Mouse (Mus musculus) heart, adult 9 months (tissue): ENCODE data around the gene Casq2.
A peak's percentile ranks its signal among the peaks of the same experiment; 100 is the strongest.

Experiments used
- DNase-seq, 2 experiments: peaks; one replicate each; pipeline ENCODE4 v3.0.0; 2022; ENCODE audit warnings: low spot score in 2 of 2

Casq2 gene

GRCm38 (mm10) chr3:102164911-102165310, 78.7 kb downstream of the Casq2 start:
- DNase-seq: no peak

- DNase-seq: peak; percentile 18
Observed at GRCm38 (mm10) chr3:102165536-102166286, 79.5 kb downstream of the Casq2 start.

- DNase-seq: no peak
Observed at GRCm38 (mm10) chr3:102166287-102166620, 80.0 kb downstream of the Casq2 start.

- DNase-seq: no peak
Observed at GRCm38 (mm10) chr3:102166794-102167193, 80.6 kb downstream of the Casq2 start.

GRCm38 (mm10) chr3:102167555-102168210, 81.5 kb downstream of the Casq2 start:
- DNase-seq: no peak

GRCm38 (mm10) chr3:102169197-102169905, 83.1 kb downstream of the Casq2 start:
- DNase-seq: peak; percentile 86 to 92

GRCm38 (mm10) chr3:102174118-102174865, 88.1 kb downstream of the Casq2 start:
- no peak for DNase-seq

- no peak for DNase-seq
Observed at GRCm38 (mm10) chr3:102175701-102176100, 89.5 kb downstream of the Casq2 start.

- DNase-seq: no peak
Observed at GRCm38 (mm10) chr3:102176116-102176515, 89.9 kb downstream of the Casq2 start.

- no peak for DNase-seq
Observed at GRCm38 (mm10) chr3:102177837-102178615, 91.8 kb downstream of the Casq2 start.

GRCm38 (mm10) chr3:102179869-102180268, 93.7 kb downstream of the Casq2 start:
- no peak for DNase-seq

- peak; percentile 33 to 58 for DNase-seq
Observed at GRCm38 (mm10) chr3:102180746-102181145, 94.5 kb downstream of the Casq2 start.

GRCm38 (mm10) chr3:102181191-102181590, 95.0 kb downstream of the Casq2 start:
- DNase-seq: no peak

- no peak for DNase-seq
Observed at GRCm38 (mm10) chr3:102182601-102183000, 96.4 kb downstream of the Casq2 start.

- no peak for DNase-seq
Observed at GRCm38 (mm10) chr3:102184721-102185120, 98.5 kb downstream of the Casq2 start.

GRCm38 (mm10) chr3:102187401-102187800, 101.2 kb downstream of the Casq2 start:
- DNase-seq: no peak

- peak in 1 of 2 experiments; percentile 26 for DNase-seq
Observed at GRCm38 (mm10) chr3:102188972-102189371, 102.8 kb downstream of the Casq2 start.

GRCm38 (mm10) chr3:102190015-102190414, 103.8 kb downstream of the Casq2 start:
- DNase-seq: no peak

- DNase-seq: no peak
Observed at GRCm38 (mm10) chr3:102190642-102191041, 104.4 kb downstream of the Casq2 start.

GRCm38 (mm10) chr3:102191575-102191974, 105.4 kb downstream of the Casq2 start:
- no peak for DNase-seq

- DNase-seq: peak; percentile 34 to 41
Observed at GRCm38 (mm10) chr3:102192621-102193020, 106.4 kb downstream of the Casq2 start.
